Mouse (Mus musculus) bone marrow, adult 2 months (tissue): ENCODE results near the gene Ehd2.

Source experiments
- CTCF ChIP-seq: fragments of 200-500 bp; IDR thresholded peaks from 2 replicates; pipeline ENCODE4 v1.5.1; 2011; ENCODE audit warnings: low read length, control low read depth; ENCODE audit not compliant: control insufficient read depth, insufficient read depth
- POLR2A ChIP-seq: fragments of 200-500 bp; IDR thresholded peaks from 2 replicates; pipeline ENCODE4 v1.6.1; 2011; ENCODE audit warnings: low read depth, mild to moderate bottlenecking, control low read depth, low read length, borderline replicate concordance; ENCODE audit not compliant: control insufficient read depth

- TF ChIP-seq POLR2A (no peak), CTCF (no peak)
Observed at GRCm38 (mm10) chr7:16015384-16015783, 48.0 kb upstream of the Ehd2 start.
